Mouse (Mus musculus) heart, postnatal 0 days (tissue): ENCODE results near the gene Cyth1. TPM values are rescaled to one million over a fixed set of nuclear protein-coding genes. Genes with fewer than 3 reads are reported as not detected.
A peak's percentile ranks its signal among the peaks of the same experiment; 100 is the strongest.

Source experiments
- ATAC-seq: fragments of 200-750 bp; cut with Nextera tagmentation; 2 replicates; pipeline ENCODE4 v1.8.0; 2017; ENCODE audit warnings: low read depth, moderate number of reproducible peaks, moderate library complexity; ENCODE audit not compliant: insufficient read depth
- DNase-seq: peaks from one replicate; pipeline ENCODE4 v3.0.0-alpha.2; 2016; ENCODE audit warnings: low spot score
- H3K27ac ChIP-seq: fragments of 300-500 bp; sonication (generic); 2 replicates; pipeline ENCODE4 v1.5.1; 2014; ENCODE audit warnings: low read depth, mild to moderate bottlenecking
- H3K27me3 ChIP-seq: fragments of 300-500 bp; sonication (generic); 2 replicates; pipeline ENCODE4 v1.6.1; 2014; ENCODE audit warnings: low read length, mixed read lengths; ENCODE audit not compliant: control insufficient read depth, insufficient read depth
- H3K36me3 ChIP-seq: fragments of 300-500 bp; sonication (generic); replicated peaks from 2 replicates; pipeline ENCODE4 v1.6.1; 2014; ENCODE audit warnings: low read length, mixed read lengths; ENCODE audit not compliant: control insufficient read depth, insufficient read depth
- H3K4me1 ChIP-seq: fragments of 300-500 bp; sonication (generic); 2 replicates; pipeline ENCODE4 v1.6.1; 2014; ENCODE audit warnings: antibody characterized with exemption; ENCODE audit not compliant: control insufficient read depth, insufficient read depth
- H3K4me2 ChIP-seq: fragments of 300-500 bp; sonication (generic); 2 replicates; pipeline ENCODE4 v1.6.1; 2014; ENCODE audit warnings: low read depth, mild to moderate bottlenecking, low read length, moderate library complexity
- H3K4me3 ChIP-seq: fragments of 300-500 bp; sonication (generic); 2 replicates; pipeline ENCODE4 v1.5.1; 2014; ENCODE audit warnings: low read depth, low read length
- H3K9ac ChIP-seq: fragments of 300-500 bp; sonication (generic); replicated peaks from 2 replicates; pipeline ENCODE4 v1.6.1; 2014; ENCODE audit warnings: low read depth, low read length, mixed read lengths
- H3K9me3 ChIP-seq: fragments of 300-500 bp; sonication (generic); replicated peaks from 2 replicates; pipeline ENCODE4 v1.6.1; 2016; ENCODE audit warnings: low read length; ENCODE audit not compliant: control insufficient read depth
- CTCF ChIP-seq: IDR thresholded peaks from 2 replicates; pipeline ENCODE4 v1.5.1; 2016; ENCODE audit warnings: antibody characterized with exemption, control low read depth, low read depth
- EP300 ChIP-seq: IDR thresholded peaks from 2 replicates; pipeline ENCODE4 v1.6.1; 2016; ENCODE audit warnings: antibody characterized with exemption, low read depth
- WGBS: fragments of 180-500 bp; shearing (Covaris S2); extraction: QIAGEN DNeasy Blood & Tissue Kit; methylation state at CpG from one replicate; pipeline ENCODE4 v1.1.7; 2014; 5-methylcytosine and 5-hydroxymethylcytosine counted together
- polyA plus RNA-seq: library from polyadenylated mRNA; unstranded; fragments of >200 nt; fragmentation: Nextera tagmentation; extraction: Ambion mirVana; gene quantifications from 2 replicates; pipeline ENCODE4 v1.2.1, GENCODE M21; 2015
- total RNA-seq: library from RNA; depleted of rRNA; stranded (reverse); fragments of >200 nt; gene quantifications from 2 replicates; pipeline ENCODE4 v1.2.3, GENCODE M21; 2014; ENCODE audit warnings: low replicate concordance

The Cyth1 gene
- total and polyA plus RNA-seq, 2 experiments from 2014 or later, result 21.4 to 50.1 TPM

- no peak for TF ChIP-seq CTCF
- TF ChIP-seq EP300, result no peak
- no peaks in the 10 kb centered on the region for H3K9me3 ChIP-seq
- WGBS, result 64% methylated on average over 8 of the region's 8 CpGs
- H3K9ac ChIP-seq, result no peak overlapping the region
- H3K4me1 ChIP-seq, result peaks cover 17% of the 10 kb centered on the region
- H3K4me2 ChIP-seq, result no peak overlapping the region
- H3K27ac ChIP-seq, result no peak overlapping the region
- DNase-seq (no peak), ATAC-seq (no peak)
- no peaks in the 10 kb centered on the region for H3K36me3 ChIP-seq
- no peaks in the 10 kb centered on the region for H3K27me3 ChIP-seq
- no peak overlapping the region for H3K4me3 ChIP-seq
These were observed 133.7 kb downstream of the Cyth1 start for GRCm38 (mm10) chr11:118114581-118115110.

- Histone ChIP-seq H3K4me1 (peaks cover 7% of the 10 kb centered on the region), H3K36me3 (no peaks in the 10 kb centered on the region), H3K4me2 (no peak overlapping the region), H3K27me3 (no peaks in the 10 kb centered on the region), H3K4me3 (no peak overlapping the region), H3K9ac (no peak overlapping the region), H3K27ac (no peak overlapping the region), H3K9me3 (no peaks in the 10 kb centered on the region)
- WGBS, result 69% methylated on average over 14 of the region's 14 CpGs
- no peak for ATAC-seq
- DNase-seq, result no peak
- no peak for TF ChIP-seq EP300
- TF ChIP-seq CTCF, result no peak
These were observed 134.7 kb downstream of the Cyth1 start for GRCm38 (mm10) chr11:118113516-118114205.

GRCm38 (mm10) chr11:118104001-118104400, 144.4 kb downstream of the Cyth1 start:
- H3K27ac ChIP-seq, result no peak overlapping the region
- no peak overlapping the region for H3K4me2 ChIP-seq

GRCm38 (mm10) chr11:118103383-118103782, 145.0 kb downstream of the Cyth1 start:
- DNase-seq (no peak), ATAC-seq (no peak)
- no peaks in the 10 kb centered on the region for H3K27me3 ChIP-seq
- no peak overlapping the region for H3K4me3 ChIP-seq
- no peak overlapping the region for H3K4me2 ChIP-seq
- 83% methylated on average over 5 of the region's 5 CpGs for WGBS
- H3K9ac ChIP-seq, result no peak overlapping the region
- no peaks in the 10 kb centered on the region for H3K9me3 ChIP-seq
- H3K36me3 ChIP-seq, result no peaks in the 10 kb centered on the region
- TF ChIP-seq EP300 (no peak), CTCF (no peak)
- no peak overlapping the region for H3K27ac ChIP-seq
- peaks cover 5% of the 10 kb centered on the region; the same call in 1 of the 2 replicates for H3K4me1 ChIP-seq

More at GRCm38 (mm10) chr11:118104001-118104400, 144.4 kb downstream of the Cyth1 start:
- H3K36me3 ChIP-seq, result no peaks in the 10 kb centered on the region
- WGBS, result 5% methylated on average over 5 of the region's 5 CpGs
- ATAC-seq, result peak; percentile 74
- peaks cover 6% of the 10 kb centered on the region; the same call in 1 of the 2 replicates for H3K4me1 ChIP-seq
- no peak overlapping the region for H3K9ac ChIP-seq
- no peak overlapping the region for H3K4me3 ChIP-seq
- H3K27me3 ChIP-seq, result no peaks in the 10 kb centered on the region
- TF ChIP-seq CTCF (peak; percentile 100), EP300 (no peak)
- peak; percentile 84 for DNase-seq
- H3K9me3 ChIP-seq, result no peaks in the 10 kb centered on the region

- TF ChIP-seq CTCF, result peak; percentile 100
- TF ChIP-seq EP300, result no peak
- peak; percentile 85 for DNase-seq
- H3K4me1 ChIP-seq, result no peaks in the 10 kb centered on the region; the same call in 1 of the 2 replicates
- no peaks in the 10 kb centered on the region for H3K36me3 ChIP-seq
- no peak overlapping the region for H3K27ac ChIP-seq
- no peaks in the 10 kb centered on the region for H3K9me3 ChIP-seq
- ATAC-seq, result peak; percentile 20
- H3K4me2 ChIP-seq, result no peak overlapping the region
- no peak overlapping the region for H3K4me3 ChIP-seq
- no peaks in the 10 kb centered on the region for H3K27me3 ChIP-seq
- 43% methylated on average over 3 of the region's 3 CpGs for WGBS
- no peak overlapping the region for H3K9ac ChIP-seq
These were observed 145.6 kb downstream of the Cyth1 start for GRCm38 (mm10) chr11:118102838-118103237.

- Histone ChIP-seq H3K27me3 (no peaks in the 10 kb centered on the region), H3K4me1 (no peaks in the 10 kb centered on the region), H3K36me3 (no peaks in the 10 kb centered on the region), H3K27ac (no peak overlapping the region), H3K4me3 (no peak overlapping the region), H3K9me3 (no peaks in the 10 kb centered on the region), H3K9ac (no peak overlapping the region), H3K4me2 (no peak overlapping the region)
- no peak for DNase-seq
- TF ChIP-seq CTCF (no peak), EP300 (no peak)
- ATAC-seq, result no peak
- 42% methylated on average over 9 of the region's 9 CpGs for WGBS
These were observed 147.3 kb downstream of the Cyth1 start for GRCm38 (mm10) chr11:118101133-118101532.
